Mouse (Mus musculus) thymus, postnatal 36 days (tissue): ENCODE results near the gene Pik3cd.

Source experiments
- DNase-seq, 2 experiments: peaks; one replicate each; pipeline ENCODE4 v3.0.0; 2022; ENCODE audit warnings: mixed read lengths in 2 of 2

Pik3cd gene

DNA sequence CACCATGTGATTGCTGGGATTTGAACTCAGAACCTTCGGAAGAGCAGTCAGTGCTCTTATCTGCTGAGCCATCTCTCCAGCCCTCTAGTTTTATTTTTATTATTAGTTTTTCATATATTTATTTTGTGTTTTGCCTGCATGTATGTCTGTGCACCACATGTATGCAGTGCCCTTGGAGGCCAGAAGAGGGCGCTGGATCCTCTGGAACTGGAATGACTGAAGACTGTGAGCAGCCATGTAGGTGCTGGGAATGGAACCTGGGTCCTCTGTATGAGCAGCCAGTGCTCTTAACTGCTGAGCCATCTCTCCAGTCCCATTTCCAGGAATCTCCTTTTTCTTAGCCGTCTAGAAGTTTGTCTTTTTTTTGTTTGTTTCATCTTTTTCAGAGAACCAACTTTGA lies 97.9 kb downstream of the Pik3cd start:
- no peak for DNase-seq

DNA sequence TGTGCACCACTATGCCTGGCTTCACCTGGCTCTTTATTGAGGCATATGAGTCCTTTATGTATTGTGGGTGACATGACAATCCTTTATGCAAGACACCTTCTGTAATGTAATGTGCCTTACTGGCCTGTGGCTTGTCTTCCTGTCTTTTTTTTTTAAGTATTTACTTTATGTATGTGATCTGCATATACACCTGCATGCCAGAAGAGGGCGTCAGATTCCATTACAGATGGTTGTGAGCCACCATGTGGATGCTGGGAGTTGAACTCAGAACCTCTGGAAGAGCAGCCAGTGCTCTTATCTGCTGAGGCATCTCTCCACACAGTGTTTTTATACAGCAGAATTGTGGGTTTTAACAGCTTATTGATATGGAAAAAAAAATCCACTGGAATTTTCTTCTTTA lies 98.5 kb downstream of the Pik3cd start:
- DNase-seq = no peak

DNA sequence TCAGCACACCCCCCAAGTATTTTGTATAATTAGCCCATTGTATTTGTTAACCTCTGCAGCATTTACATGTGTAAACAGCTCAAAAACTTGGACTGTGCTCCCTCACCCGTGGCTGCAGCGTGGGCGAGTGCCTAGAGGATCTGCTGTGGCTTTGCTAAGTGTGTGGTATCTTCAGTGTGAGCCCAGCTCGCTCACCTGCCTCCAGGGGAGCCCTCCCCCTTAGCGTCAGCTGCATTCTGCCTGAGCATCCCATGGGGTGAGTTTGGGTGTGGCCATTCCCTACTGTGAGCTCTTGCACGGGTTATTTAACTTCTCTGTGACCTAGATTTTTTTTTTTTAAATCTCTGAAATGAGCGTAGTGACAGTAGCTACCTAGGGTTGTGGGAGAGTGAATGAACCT lies 100.1 kb downstream of the Pik3cd start:
- DNase-seq = no peak

DNA sequence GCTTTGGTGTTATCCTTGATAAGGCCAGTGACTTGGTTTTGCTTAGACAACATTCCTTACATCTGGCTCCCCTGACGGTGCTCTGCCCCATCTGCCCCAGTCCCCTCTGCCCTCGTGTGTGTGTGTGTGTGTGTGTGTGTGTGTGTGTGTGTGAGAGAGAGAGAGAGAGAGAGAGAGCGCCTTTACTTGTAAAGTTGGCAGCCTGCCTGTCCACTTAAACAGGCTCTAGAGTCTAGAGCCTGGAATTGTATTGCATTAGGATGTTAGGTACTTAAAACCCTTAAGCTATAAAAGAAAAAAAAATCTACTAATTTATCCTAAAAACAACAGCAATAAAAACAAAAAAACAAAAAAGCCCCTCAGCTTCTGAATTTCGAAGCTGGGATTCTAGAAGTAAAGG lies 100.9 kb downstream of the Pik3cd start:
- DNase-seq = no peak

DNA sequence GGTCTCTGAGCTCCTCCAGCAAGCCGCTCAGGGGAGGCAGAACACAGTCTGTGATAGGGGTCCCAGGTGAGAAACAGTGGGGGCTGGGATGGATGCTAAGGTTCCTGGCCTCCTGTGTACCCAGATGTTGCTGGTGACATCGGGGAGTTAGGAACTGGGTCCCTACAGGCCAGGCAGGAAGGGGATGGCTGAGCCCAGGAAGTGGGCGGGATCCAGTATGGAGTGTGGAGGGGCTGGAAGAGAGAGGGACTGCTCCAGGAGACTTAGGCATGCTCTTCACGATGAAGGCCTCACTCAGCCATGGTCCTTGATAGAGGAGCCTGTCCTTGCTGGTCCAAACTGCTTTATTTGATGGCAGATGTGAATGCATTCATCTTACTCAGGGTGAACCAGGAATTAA lies 102.2 kb downstream of the Pik3cd start:
- no peak for DNase-seq

GRCm38 (mm10) chr4:149599549-149599948 lies 102.8 kb downstream of the Pik3cd start:
- DNase-seq = no peak
